Mouse (Mus musculus) neural tube, embryonic 13.5 days (tissue): ENCODE data around the gene Saysd1. TPM values are rescaled to one million over a fixed set of nuclear protein-coding genes. Genes with fewer than 3 reads are reported as not detected.
"Not testable (repeated sequence)": the region's sequence is repeated elsewhere in the genome, so short reads cannot be mapped to it uniquely, and the experiment has no call there.

Experiments used
- ATAC-seq: fragments of 200-750 bp; cut with Nextera tagmentation; 2 replicates; pipeline ENCODE4 v1.8.0; 2017; ENCODE audit warnings: low read depth, mild to moderate bottlenecking, moderate TSS enrichment, moderate library complexity
- H3K27ac ChIP-seq: fragments of 300-500 bp; sonication (generic); replicated peaks from 2 replicates; pipeline ENCODE4 v1.5.1; 2015; ENCODE audit warnings: moderate library complexity, mild to moderate bottlenecking, inconsistent platforms
- H3K27me3 ChIP-seq: fragments of 300-500 bp; sonication (generic); 2 replicates; pipeline ENCODE4 v1.6.1; 2015; ENCODE audit warnings: mild to moderate bottlenecking, inconsistent platforms
- H3K36me3 ChIP-seq: fragments of 300-500 bp; sonication (generic); 2 replicates; pipeline ENCODE4 v1.6.1; 2015; ENCODE audit warnings: mild to moderate bottlenecking, inconsistent platforms
- H3K4me1 ChIP-seq: fragments of 300-500 bp; sonication (generic); replicated peaks from 2 replicates; pipeline ENCODE4 v1.6.1; 2015; ENCODE audit warnings: inconsistent platforms
- H3K4me2 ChIP-seq: fragments of 300-500 bp; sonication (generic); 2 replicates; pipeline ENCODE4 v1.6.1; 2015; ENCODE audit warnings: inconsistent platforms, mild to moderate bottlenecking, moderate library complexity
- H3K4me3 ChIP-seq: fragments of 300-500 bp; sonication (generic); 2 replicates; pipeline ENCODE4 v1.5.1; 2015; ENCODE audit warnings: mild to moderate bottlenecking, inconsistent platforms
- H3K9ac ChIP-seq: fragments of 300-500 bp; sonication (generic); 2 replicates; pipeline ENCODE4 v1.6.1; 2015; ENCODE audit warnings: moderate library complexity, mild to moderate bottlenecking, inconsistent platforms
- H3K9me3 ChIP-seq: fragments of 300-500 bp; sonication (generic); 2 replicates; pipeline ENCODE4 v1.6.1; 2016; ENCODE audit warnings: inconsistent platforms
- WGBS: fragments of 180-500 bp; shearing (Covaris S2); methylation state at CpG from one replicate; pipeline ENCODE4 v1.1.7; 2015; 5-methylcytosine and 5-hydroxymethylcytosine counted together
- polyA plus RNA-seq: library from polyadenylated mRNA; unstranded; fragments of >200 nt; fragmentation: Nextera tagmentation; extraction: Ambion mirVana; gene quantifications from 2 replicates; pipeline ENCODE4 v1.2.1, GENCODE M21; 2015

The Saysd1 gene
- polyA plus RNA-seq, 1 experiment from 2014 or later = 14.3 TPM

DNA sequence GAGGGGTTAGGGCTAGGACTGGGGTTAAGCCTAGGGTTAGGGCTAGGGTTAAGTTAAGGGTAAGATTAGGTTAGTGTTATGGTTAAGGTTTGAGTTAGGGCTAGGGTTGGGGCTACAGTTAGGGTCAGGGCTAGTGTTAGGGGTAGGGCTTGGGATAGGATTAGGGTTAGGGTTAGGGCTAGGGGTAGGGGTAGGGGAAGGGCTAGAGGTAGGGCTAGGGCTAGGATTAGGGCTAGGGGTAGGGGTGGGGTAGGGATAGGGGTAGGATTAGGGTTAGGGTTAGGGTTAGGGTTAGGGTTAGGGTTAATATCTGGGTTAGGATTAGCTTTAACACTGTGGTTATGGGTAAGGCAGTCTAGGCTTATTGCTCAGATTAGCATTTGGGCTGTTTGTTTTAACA lies 73.6 kb downstream of the Saysd1 start:
- ATAC-seq = no peak
- H3K27me3 ChIP-seq = no peaks in the 10 kb centered on the region

GRCm38 (mm10) chr14:20048481-20048835 lies 89.9 kb downstream of the Saysd1 start:
- Histone ChIP-seq H3K4me2 (no peak overlapping the region), H3K4me1 (peaks cover 15% of the 10 kb centered on the region), H3K27me3 (no peaks in the 10 kb centered on the region), H3K36me3 (no peaks in the 10 kb centered on the region), H3K9ac (no peak overlapping the region), H3K9me3 (no peaks in the 10 kb centered on the region), H3K4me3 (no peak overlapping the region), H3K27ac (peak overlapping the region; percentile 82)
- 11% methylated on average over 2 of the region's 2 CpGs for WGBS
- ATAC-seq = peak; percentile 63

More for the DNA sequence above, 73.6 kb downstream of the Saysd1 start:
- no peak overlapping the region for H3K4me3 ChIP-seq
- no peak overlapping the region for H3K9ac ChIP-seq
- 0 out of 2 replicates have a peak, but pooled peaks cover 4% of the 10 kb centered on the region for H3K4me1 ChIP-seq
- no peak overlapping the region for H3K27ac ChIP-seq
- H3K9me3 ChIP-seq = no peaks in the 10 kb centered on the region
- H3K36me3 ChIP-seq = no peaks in the 10 kb centered on the region
- H3K4me2 ChIP-seq = no peak overlapping the region

DNA sequence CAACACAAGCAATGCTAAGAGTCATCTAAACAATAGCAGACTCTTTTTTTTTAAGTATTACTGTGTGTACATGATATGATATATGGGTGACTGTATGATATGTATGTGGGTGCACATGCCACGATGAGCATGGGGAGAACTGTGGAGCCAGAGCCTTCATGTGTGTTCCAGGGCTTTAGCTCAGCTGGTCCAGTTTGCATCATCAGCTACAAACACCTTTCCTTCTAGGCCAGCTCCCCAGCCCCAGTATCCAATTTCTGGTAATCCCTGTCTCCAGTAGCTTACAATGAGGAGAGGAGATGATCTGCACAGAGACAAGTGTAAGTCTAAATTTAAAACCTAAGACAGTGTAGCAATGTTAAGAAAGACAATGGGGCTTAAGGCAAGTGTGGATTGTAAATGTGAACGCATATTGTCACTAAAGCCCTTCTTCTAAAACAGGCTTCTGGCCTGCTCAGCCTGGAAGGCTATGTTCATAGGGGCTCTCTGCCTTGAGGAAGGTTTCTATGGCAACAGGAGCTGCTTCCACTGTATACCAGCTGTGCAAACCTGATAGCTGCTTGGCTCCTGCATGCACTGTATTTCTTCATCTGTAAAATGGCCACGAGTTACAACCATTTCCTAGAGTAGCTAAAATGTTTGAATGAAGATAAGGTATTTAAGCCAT lies 90.4 kb downstream of the Saysd1 start:
- 47% methylated on average over 3 of the region's 3 CpGs for WGBS
- H3K9ac ChIP-seq = no peak overlapping the region

DNA sequence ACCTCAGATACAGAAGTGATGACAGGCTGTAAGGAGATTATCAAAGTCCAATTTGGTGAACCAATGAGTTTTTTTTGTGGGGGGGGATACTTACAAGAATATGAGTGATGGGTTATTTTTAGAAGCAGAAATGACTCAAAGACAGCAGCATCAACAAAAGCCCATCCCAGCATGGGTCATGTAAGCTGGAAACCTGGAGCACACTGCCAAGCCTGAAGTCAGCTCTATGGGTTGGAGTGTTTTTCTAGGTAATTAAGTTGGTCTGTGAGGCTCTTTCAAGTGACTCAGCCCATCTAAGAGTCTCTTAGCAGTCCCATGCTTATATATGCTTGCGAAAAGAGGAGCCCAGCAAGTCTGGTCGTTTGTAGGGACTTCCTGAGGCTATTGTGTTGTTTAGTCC lies 91.0 kb downstream of the Saysd1 start:
- Histone ChIP-seq H3K9ac (no peak overlapping the region), H3K9me3 (no peaks in the 10 kb centered on the region), H3K36me3 (no peaks in the 10 kb centered on the region), H3K4me3 (no peak overlapping the region), H3K27ac (peak overlapping the region; percentile 82; the same call in 1 of the 2 replicates), H3K27me3 (no peaks in the 10 kb centered on the region), H3K4me1 (peaks cover 15% of the 10 kb centered on the region), H3K4me2 (no peak overlapping the region)
- no peak for ATAC-seq
- 53% methylated on average over 2 of the region's 2 CpGs for WGBS

More for the DNA sequence above, 90.4 kb downstream of the Saysd1 start:
- H3K4me2 ChIP-seq = no peak overlapping the region
- H3K4me3 ChIP-seq = no peak overlapping the region
- H3K27me3 ChIP-seq = no peaks in the 10 kb centered on the region
- no peaks in the 10 kb centered on the region for H3K36me3 ChIP-seq
- H3K9me3 ChIP-seq = no peaks in the 10 kb centered on the region
- peak; percentile 97 for ATAC-seq
- peak overlapping the region; percentile 82 for H3K27ac ChIP-seq
- H3K4me1 ChIP-seq = peaks cover 15% of the 10 kb centered on the region

DNA sequence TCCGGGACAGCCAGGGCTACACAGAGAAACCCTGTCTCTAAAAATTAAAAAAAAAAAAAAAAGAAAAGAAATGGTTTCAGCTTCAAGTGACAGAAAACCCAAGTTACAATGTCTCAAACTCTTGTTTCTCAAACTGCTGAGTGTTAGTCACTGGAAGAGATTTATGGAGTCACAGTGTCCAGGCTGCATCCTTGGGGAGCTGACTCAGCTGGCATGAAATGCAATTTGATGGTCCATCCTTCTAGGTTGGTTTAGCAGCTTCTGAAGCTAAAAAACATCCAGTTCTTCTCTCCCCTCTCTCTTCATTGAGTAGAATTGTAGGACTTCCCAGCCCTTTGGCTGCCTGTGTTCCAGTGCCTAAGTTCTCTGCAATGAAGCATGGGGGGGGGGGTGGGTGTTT lies 94.3 kb downstream of the Saysd1 start:
- Histone ChIP-seq H3K9me3 (no peaks in the 10 kb centered on the region), H3K4me1 (peaks cover 15% of the 10 kb centered on the region), H3K27me3 (no peaks in the 10 kb centered on the region), H3K27ac (no peak overlapping the region), H3K4me2 (no peak overlapping the region), H3K4me3 (no peak overlapping the region), H3K9ac (no peak overlapping the region), H3K36me3 (no peaks in the 10 kb centered on the region)
- ATAC-seq = no peak
- 94% methylated on average over 1 of the region's 1 CpGs for WGBS

DNA sequence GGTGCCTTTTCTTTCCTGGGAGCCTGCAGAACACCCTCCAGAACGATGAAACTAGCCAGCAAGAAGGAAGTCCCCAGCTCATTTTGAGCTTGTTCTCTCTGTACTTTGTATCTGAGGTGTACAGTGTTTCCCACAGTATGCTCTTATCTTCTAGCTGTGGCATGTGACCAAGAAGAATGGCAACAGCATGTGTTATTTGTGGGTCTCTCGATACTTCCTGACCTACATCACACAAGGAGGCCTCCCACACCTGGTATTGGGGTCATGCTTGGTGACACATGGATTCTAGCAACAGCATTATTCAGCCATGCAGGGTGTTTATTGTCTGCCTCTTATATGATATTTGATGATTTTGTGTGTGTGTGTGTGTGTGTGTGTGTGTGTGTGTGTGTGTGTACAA lies 96.5 kb downstream of the Saysd1 start:
- no peaks in the 10 kb centered on the region for H3K36me3 ChIP-seq
- H3K27ac ChIP-seq = no peak overlapping the region
- H3K27me3 ChIP-seq = no peaks in the 10 kb centered on the region
- no peak for ATAC-seq
- H3K4me1 ChIP-seq = no peaks in the 10 kb centered on the region
- H3K9me3 ChIP-seq = no peaks in the 10 kb centered on the region
- WGBS = 89% methylated on average over 2 of the region's 2 CpGs
- no peak overlapping the region for H3K9ac ChIP-seq
- no peak overlapping the region for H3K4me3 ChIP-seq
- H3K4me2 ChIP-seq = no peak overlapping the region

DNA sequence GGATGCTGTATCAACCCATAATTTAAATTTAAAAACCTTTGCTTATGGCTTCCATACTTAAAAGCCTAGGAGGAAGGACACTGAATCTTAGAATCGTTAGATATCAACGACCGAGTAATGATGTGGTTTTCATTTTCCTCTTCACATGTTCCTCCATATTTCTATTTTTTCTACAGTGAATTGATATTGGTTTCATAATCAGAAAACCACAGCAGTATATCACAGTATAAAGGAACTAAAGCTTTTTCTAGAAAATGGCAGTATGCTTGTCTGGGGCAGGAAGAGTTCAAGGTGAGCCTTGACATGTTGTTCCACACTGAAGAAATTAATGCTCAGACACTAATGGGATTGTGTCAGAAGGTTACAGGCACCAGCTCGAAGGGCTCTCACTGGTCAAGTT lies 97.4 kb downstream of the Saysd1 start:
- no peak for ATAC-seq
- Histone ChIP-seq H3K4me3 (no peak overlapping the region), H3K27ac (no peak overlapping the region), H3K36me3 (no peaks in the 10 kb centered on the region), H3K9me3 (no peaks in the 10 kb centered on the region), H3K4me2 (no peak overlapping the region), H3K9ac (no peak overlapping the region), H3K4me1 (no peaks in the 10 kb centered on the region), H3K27me3 (no peaks in the 10 kb centered on the region)
- 86% methylated on average over 4 of the region's 4 CpGs for WGBS

- H3K4me1 ChIP-seq = no peaks in the 10 kb centered on the region
- no peak for ATAC-seq
- H3K27ac ChIP-seq = no peak overlapping the region
- H3K9ac ChIP-seq = no peak overlapping the region
- 96% methylated on average over 2 of the region's 2 CpGs for WGBS
- H3K4me2 ChIP-seq = no peak overlapping the region
- H3K36me3 ChIP-seq = no peaks in the 10 kb centered on the region
- H3K9me3 ChIP-seq = no peaks in the 10 kb centered on the region
- no peaks in the 10 kb centered on the region for H3K27me3 ChIP-seq
- H3K4me3 ChIP-seq = no peak overlapping the region
Measured at GRCm38 (mm10) chr14:20039795-20040194, 98.5 kb downstream of the Saysd1 start.

DNA sequence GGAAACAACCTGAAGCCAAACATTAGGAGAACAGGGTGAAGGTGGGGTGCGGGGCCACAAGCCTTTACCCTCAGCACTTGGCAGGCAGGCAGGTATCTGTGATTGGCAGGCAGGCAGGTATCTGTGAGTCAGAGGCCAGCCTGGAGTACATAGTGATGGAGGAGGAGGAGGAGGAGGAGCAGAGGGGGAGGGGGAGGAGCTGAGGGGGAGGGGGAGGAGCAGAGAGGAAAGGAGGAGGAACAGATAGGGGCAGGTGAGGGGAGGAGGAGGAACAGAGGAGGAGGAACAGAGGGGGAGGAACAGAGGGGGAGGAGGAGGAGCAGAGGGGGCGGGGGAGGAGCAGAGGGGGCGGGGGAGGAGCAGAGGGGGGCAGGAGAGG lies 105.6 kb downstream of the Saysd1 start:
- Histone ChIP-seq H3K9me3 (no peaks in the 10 kb centered on the region), H3K27ac (no peak overlapping the region), H3K4me1 (no peaks in the 10 kb centered on the region), H3K36me3 (no peaks in the 10 kb centered on the region), H3K4me3 (no peak overlapping the region), H3K4me2 (no peak overlapping the region), H3K27me3 (no peaks in the 10 kb centered on the region), H3K9ac (no peak overlapping the region)
- WGBS = 67% methylated on average over 1 of the region's 3 CpGs
- no peak for ATAC-seq

DNA sequence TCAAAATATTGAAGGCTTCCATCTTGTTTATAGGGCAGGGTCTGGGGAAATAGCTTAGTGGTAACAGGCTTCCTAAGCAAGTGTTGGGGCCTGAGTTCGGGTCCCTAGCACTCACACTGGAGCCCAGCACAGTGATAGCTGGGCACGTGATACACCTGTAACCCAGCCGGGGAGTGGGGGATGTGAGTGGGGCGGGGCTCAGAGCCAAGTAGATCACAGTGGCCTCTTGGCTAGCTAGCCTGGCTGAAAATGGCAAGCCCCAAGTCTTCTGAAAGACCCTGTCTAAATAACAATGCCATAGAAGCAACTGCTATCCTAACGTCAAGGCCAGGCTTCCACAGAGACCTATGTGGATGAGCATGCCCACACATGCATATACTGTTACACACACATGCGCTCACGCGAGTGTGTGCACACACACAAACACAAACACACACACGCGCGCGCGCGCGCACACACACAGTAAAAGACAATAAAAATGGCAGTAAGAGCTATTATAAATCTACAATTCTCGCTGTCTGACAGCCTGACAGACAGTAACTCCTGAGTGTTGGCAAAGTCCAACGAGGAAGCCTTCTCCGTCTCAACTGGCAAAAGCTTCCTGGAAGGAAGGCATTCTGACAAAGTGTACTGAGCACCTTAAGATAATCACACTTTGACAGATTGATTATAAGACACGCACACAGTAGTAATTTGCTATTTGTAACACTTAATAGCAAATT lies 106.2 kb downstream of the Saysd1 start:
- no peaks in the 10 kb centered on the region for H3K36me3 ChIP-seq
- no peaks in the 10 kb centered on the region for H3K9me3 ChIP-seq
- WGBS = 81% methylated on average over 19 of the region's 19 CpGs
- no peak overlapping the region for H3K4me2 ChIP-seq
- no peak for ATAC-seq
- H3K4me3 ChIP-seq = no peak overlapping the region
- no peak overlapping the region for H3K27ac ChIP-seq
- no peaks in the 10 kb centered on the region for H3K4me1 ChIP-seq
- H3K9ac ChIP-seq = no peak overlapping the region
- no peaks in the 10 kb centered on the region for H3K27me3 ChIP-seq

DNA sequence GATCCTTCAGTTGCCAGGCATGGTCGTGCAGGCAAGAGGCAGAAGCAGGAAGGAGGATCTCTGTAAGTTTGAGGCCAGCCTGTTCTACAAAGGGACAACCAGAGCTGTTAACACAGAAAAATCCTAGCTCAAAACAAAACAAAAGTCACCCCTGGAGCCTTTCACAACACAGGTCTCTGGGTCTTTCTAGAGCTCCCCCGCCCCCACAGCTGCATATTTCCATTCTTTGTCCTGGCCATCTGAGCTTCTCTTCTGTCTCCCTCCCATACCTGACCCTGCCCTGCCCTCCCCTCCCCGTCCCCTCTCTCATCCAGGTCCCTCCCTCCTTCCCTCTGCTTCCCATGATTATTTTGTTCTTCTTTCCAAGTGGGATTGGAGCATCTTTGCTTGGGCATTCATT lies 108.7 kb downstream of the Saysd1 start:
- no peaks in the 10 kb centered on the region for H3K9me3 ChIP-seq
- H3K27me3 ChIP-seq = no peaks in the 10 kb centered on the region
- H3K36me3 ChIP-seq = no peaks in the 10 kb centered on the region
- H3K4me2 ChIP-seq = no peak overlapping the region
- no peak overlapping the region for H3K9ac ChIP-seq
- no peak for ATAC-seq
- H3K27ac ChIP-seq = no peak overlapping the region
- WGBS = 27% methylated on average over 3 of the region's 3 CpGs
- no peak overlapping the region for H3K4me3 ChIP-seq
- no peaks in the 10 kb centered on the region for H3K4me1 ChIP-seq

DNA sequence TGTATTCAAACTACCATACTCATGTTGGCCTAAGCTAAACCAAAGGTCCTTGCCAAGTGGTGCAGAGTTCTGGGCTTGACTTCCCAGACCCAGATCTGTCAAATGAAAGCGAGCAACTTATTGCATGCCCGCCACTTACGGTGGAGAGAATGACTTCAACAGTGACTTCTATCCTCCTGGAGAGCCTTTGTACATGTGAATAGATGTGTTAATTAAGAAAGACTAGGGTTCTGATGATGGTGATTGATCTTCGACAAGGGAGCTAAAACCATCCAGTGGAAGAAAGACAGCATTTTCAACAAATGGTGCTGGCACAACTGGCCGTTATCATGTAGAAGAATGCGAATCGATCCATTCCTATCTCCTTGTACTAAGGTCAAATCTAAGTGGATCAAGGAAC lies 110.9 kb downstream of the Saysd1 start:
- not testable (repeated sequence) for H3K9me3 ChIP-seq, H3K36me3 ChIP-seq, H3K4me2 ChIP-seq, H3K4me3 ChIP-seq, ATAC-seq, H3K4me1 ChIP-seq, H3K27me3 ChIP-seq, H3K27ac ChIP-seq, H3K9ac ChIP-seq
- WGBS = 75% methylated on average over 7 of the region's 7 CpGs
